Mouse (Mus musculus): Measurements from ENCODE around the gene Rfxank. TPM values are rescaled to one million over a fixed set of nuclear protein-coding genes. Genes with fewer than 3 reads are reported as not detected.

Rfxank gene
- polyA plus RNA-seq, 1 experiment from 2014 or later = 6.5 TPM

DNA sequence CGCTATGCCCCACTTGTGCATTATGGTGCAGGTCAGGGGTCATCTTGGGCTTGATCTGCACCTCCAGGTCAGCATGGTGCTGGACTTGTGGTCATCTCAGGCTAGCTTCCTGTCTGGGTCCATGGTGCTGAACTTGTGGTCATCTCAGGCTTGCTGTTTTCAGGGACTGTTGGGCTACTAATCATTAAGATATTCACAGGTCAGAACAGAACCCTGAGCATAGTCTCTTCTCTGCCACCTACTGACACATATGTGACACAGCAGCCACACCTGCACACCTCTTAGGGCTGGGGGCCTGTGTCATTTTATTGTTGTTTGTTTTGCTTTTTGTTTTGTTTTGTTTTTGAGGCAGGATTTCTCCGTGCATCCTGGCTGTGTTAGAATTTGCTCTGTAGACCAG lies 16.1 kb downstream of the Rfxank start:
- Histone ChIP-seq H3K4me3 (replicated peaks) (no peak overlapping the region), H3K27me3 (peaks cover 79% of the 10 kb centered on the region), H3K9ac (no peak overlapping the region), H3K36me3 (replicated peaks) (no peaks in the 10 kb centered on the region), H3K27ac (replicated peaks) (no peak overlapping the region), H3K4me2 (no peak overlapping the region), H3K4me1 (replicated peaks) (no peaks in the 10 kb centered on the region), H3K9me3 (replicated peaks) (no peaks in the 10 kb centered on the region)
- WGBS (ENCODE audit: insufficient replicate concordance) = 47% methylated on average over 2 of the region's 2 CpGs
- no peak for ATAC-seq (ENCODE audit: insufficient read depth)

DNA sequence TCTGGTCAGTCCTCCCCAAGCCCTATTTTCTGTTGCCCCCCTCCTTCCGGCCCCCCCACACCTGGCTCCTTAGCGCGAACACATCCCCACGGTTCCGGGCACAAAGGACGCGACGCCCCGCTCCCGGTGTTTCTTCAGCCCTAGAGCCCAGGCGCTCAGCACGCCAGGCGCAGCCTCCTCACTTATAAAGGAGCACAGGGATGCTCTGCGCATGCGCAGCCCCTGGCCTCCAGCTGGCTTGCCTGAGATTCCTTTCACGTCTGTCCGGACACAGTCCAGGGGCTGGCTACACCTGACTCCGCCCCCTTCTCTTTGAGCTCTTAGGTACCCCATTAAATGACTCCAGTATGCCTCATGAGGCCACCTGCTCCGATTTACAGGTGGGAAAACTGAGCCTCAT lies 18.3 kb downstream of the Rfxank start, which contains the start of gene Ncan:
Gene Ncan, minus strand, starts transcription at position 207 of the 400 bp plus-strand sequence.
- WGBS (ENCODE audit: insufficient replicate concordance) = 3% methylated on average over 19 of the region's 19 CpGs
- peaks cover 94% of the 10 kb centered on the region for H3K27me3 ChIP-seq
- no peak within 1 kb of the TSS for H3K27ac ChIP-seq (replicated peaks)
- no peaks in the 10 kb centered on the region for H3K4me1 ChIP-seq (replicated peaks)
- no peak for ATAC-seq (ENCODE audit: insufficient read depth)
- no peaks in the 10 kb centered on the region for H3K36me3 ChIP-seq (replicated peaks)
- no peak within 1 kb of the TSS for H3K4me3 ChIP-seq (replicated peaks)
- no peaks in the 10 kb centered on the region for H3K9me3 ChIP-seq (replicated peaks)
- no peak within 1 kb of the TSS for H3K4me2 ChIP-seq
- H3K9ac ChIP-seq = no peak within 1 kb of the TSS

- Histone ChIP-seq H3K36me3 (replicated peaks) (no peaks in the 10 kb centered on the region), H3K9me3 (replicated peaks) (no peaks in the 10 kb centered on the region), H3K27ac (replicated peaks) (no peak overlapping the region), H3K4me3 (replicated peaks) (no peak overlapping the region), H3K4me1 (replicated peaks) (no peaks in the 10 kb centered on the region), H3K27me3 (peaks cover 97% of the 10 kb centered on the region), H3K9ac (no peak overlapping the region), H3K4me2 (no peak overlapping the region)
- no peak for ATAC-seq (ENCODE audit: insufficient read depth)
- 9% methylated on average over 17 of the region's 17 CpGs for WGBS (ENCODE audit: insufficient replicate concordance)
Observed at GRCm38 (mm10) chr8:70118726-70119700, 19.9 kb downstream of the Rfxank start.

GRCm38 (mm10) chr8:70117611-70118010 lies 21.3 kb downstream of the Rfxank start:
- H3K4me1 ChIP-seq (replicated peaks) = no peaks in the 10 kb centered on the region
- H3K9me3 ChIP-seq (replicated peaks) = no peaks in the 10 kb centered on the region
- peaks cover 99% of the 10 kb centered on the region for H3K27me3 ChIP-seq
- no peaks in the 10 kb centered on the region for H3K36me3 ChIP-seq (replicated peaks)
- ATAC-seq (ENCODE audit: insufficient read depth) = no peak
- no peak overlapping the region for H3K4me2 ChIP-seq
- no peak overlapping the region for H3K4me3 ChIP-seq (replicated peaks)
- 3% methylated on average over 9 of the region's 9 CpGs for WGBS (ENCODE audit: insufficient replicate concordance)
- H3K9ac ChIP-seq = no peak overlapping the region
- H3K27ac ChIP-seq (replicated peaks) = no peak overlapping the region

DNA sequence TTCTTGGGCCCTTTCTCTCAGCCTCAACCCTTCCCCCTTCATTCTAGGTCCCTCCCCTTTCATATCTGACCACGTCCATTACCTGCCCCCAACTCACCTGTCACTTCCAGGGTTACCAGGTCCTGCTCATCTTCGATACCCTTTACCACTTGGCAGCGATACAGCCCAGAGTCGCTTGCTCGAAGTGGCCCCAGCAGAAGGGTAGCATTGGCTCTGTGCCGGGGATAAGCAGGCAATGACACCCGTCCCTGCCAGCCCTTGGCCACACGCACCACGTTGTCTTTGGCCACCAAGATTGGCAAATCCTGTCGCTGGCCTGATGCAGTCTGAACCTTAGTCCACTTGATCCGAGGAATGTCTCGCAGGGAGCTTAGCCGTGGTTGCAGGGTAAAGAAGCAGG lies 24.1 kb downstream of the Rfxank start:
- 53% methylated on average over 13 of the region's 13 CpGs for WGBS (ENCODE audit: insufficient replicate concordance)
- Histone ChIP-seq H3K27ac (replicated peaks) (no peak overlapping the region), H3K27me3 (peaks cover 99% of the 10 kb centered on the region), H3K9me3 (replicated peaks) (no peaks in the 10 kb centered on the region), H3K4me3 (replicated peaks) (no peak overlapping the region), H3K4me2 (no peak overlapping the region), H3K4me1 (replicated peaks) (no peaks in the 10 kb centered on the region), H3K9ac (no peak overlapping the region), H3K36me3 (replicated peaks) (no peaks in the 10 kb centered on the region)
- no peak for ATAC-seq (ENCODE audit: insufficient read depth)

DNA sequence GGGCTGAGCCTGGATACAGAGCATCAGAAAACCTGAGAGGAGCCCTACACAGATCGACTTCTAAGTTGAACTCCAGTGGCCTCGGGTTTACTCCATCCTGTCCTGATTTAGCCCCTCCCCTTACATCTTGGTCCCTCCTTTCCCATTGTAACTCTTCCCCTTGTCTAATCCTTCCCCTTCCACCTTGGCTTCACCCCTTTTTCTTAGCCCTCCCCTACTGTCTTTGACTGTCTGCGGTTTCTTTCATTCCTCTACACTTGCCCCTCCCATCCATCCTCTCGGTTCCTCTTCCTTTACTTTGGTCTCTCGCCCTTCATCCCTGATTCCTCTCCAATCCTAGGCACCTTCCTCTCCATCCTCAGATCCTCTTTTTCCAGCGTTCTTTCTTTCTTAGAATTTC lies 24.5 kb downstream of the Rfxank start:
- no peak for ATAC-seq (ENCODE audit: insufficient read depth)
- peaks cover 99% of the 10 kb centered on the region for H3K27me3 ChIP-seq
- H3K27ac ChIP-seq (replicated peaks) = no peak overlapping the region
- no peak overlapping the region for H3K4me3 ChIP-seq (replicated peaks)
- 14% methylated on average over 6 of the region's 6 CpGs for WGBS (ENCODE audit: insufficient replicate concordance)
- H3K36me3 ChIP-seq (replicated peaks) = no peaks in the 10 kb centered on the region
- no peaks in the 10 kb centered on the region for H3K9me3 ChIP-seq (replicated peaks)
- no peaks in the 10 kb centered on the region for H3K4me1 ChIP-seq (replicated peaks)
- H3K4me2 ChIP-seq = no peak overlapping the region
- H3K9ac ChIP-seq = no peak overlapping the region

DNA sequence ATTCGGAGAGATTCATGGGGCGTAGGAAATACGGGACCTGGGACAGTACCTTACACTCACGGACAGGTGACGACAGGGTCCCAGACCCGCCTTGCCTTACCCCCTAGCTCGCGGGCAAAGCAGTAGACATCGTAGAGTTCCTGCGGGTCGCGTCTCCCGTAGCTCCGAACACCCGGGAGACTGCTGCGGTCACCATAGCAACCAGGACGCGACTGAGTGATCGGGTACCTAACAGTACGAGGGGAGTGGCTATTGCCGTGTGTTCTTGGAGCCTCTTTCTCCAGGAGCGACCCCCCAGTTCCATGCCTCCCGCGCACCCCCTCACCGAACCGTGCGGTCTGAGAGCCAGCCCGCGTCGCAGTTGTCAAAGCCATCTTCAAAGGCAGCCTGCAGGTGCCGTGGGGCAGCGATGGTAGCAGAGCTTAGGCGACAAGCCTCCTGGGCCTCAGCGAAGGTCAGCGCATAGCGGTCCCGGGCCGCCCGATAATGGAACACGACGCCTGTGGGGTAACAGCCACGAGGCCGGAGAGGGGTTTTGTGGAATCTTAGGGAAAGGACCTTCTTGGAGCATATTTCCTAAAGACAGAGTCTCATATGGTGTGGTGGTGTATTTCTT lies 26.4 kb downstream of the Rfxank start:
- H3K9ac ChIP-seq = no peak overlapping the region
- no peak overlapping the region for H3K27ac ChIP-seq (replicated peaks)
- H3K4me2 ChIP-seq = no peak overlapping the region
- no peaks in the 10 kb centered on the region for H3K9me3 ChIP-seq (replicated peaks)
- H3K4me3 ChIP-seq (replicated peaks) = no peak overlapping the region
- H3K36me3 ChIP-seq (replicated peaks) = no peaks in the 10 kb centered on the region
- peaks cover 97% of the 10 kb centered on the region for H3K27me3 ChIP-seq
- no peak for ATAC-seq (ENCODE audit: insufficient read depth)
- H3K4me1 ChIP-seq (replicated peaks) = no peaks in the 10 kb centered on the region
- WGBS (ENCODE audit: insufficient replicate concordance) = 8% methylated on average over 43 of the region's 43 CpGs

DNA sequence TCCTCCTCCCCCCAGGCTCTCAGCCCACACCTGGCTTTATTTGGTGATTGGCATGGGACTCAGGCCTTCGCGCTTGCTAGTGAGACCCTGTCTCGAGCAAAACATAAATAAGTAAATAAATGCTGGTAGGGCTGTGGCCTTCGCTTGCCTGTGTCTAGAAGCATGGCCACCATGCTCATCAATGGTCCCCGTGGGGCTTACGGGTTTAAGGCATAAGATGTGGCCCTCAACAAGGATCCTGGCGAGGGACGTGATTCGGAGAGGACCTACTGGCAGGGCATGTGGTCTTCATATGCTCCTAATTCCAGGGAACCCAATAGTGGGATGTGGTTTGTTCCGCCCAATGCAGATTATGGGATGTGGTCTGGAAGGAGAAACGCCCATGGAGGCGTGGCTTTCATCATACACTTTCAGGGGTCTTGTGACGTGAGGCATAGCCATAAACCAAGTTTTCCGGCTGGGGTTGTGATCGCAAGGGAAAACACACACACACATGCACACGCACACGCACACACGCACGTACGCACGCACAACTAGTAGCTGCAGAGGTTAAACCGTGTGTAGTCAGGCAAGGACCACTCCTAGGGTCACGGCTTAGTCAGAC lies 27.7 kb downstream of the Rfxank start:
- Histone ChIP-seq H3K4me1 (replicated peaks) (no peaks in the 10 kb centered on the region), H3K4me2 (no peak overlapping the region), H3K27me3 (peaks cover 91% of the 10 kb centered on the region), H3K27ac (replicated peaks) (no peak overlapping the region), H3K9me3 (replicated peaks) (no peaks in the 10 kb centered on the region), H3K9ac (no peak overlapping the region), H3K36me3 (replicated peaks) (no peaks in the 10 kb centered on the region), H3K4me3 (replicated peaks) (no peak overlapping the region)
- 42% methylated on average over 23 of the region's 23 CpGs for WGBS (ENCODE audit: insufficient replicate concordance)
- no peak for ATAC-seq (ENCODE audit: insufficient read depth)

DNA sequence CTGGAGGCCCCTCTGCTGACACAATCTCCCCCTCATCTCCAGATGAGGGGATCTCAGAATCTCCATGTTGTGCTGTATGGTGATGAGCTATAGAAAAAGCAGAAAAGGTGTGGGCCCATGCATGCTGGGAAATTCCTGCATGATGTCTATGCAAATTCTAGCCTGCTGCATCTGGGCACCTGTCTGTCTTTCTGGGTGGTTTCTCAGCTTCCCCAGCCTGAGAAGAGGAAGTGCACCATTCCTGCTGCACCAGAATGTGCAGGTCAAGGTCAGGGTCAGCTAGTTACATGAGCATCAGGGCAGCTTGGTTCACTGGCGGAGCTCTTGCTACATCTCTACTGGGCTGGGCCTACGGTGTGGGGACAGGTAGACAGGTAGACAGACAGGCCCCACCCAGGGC lies 28.5 kb downstream of the Rfxank start:
- Histone ChIP-seq H3K4me1 (replicated peaks) (no peaks in the 10 kb centered on the region), H3K4me2 (no peak overlapping the region), H3K9ac (no peak overlapping the region), H3K36me3 (replicated peaks) (no peaks in the 10 kb centered on the region), H3K27me3 (peaks cover 83% of the 10 kb centered on the region), H3K9me3 (replicated peaks) (no peaks in the 10 kb centered on the region), H3K4me3 (replicated peaks) (no peak overlapping the region), H3K27ac (replicated peaks) (no peak overlapping the region)
- no peak for ATAC-seq (ENCODE audit: insufficient read depth)
- WGBS (ENCODE audit: insufficient replicate concordance) = 48% methylated on average over 2 of the region's 2 CpGs

GRCm38 (mm10) chr8:70104922-70105321 lies 34.0 kb downstream of the Rfxank start:
- no peak overlapping the region for H3K4me3 ChIP-seq (replicated peaks)
- no peaks in the 10 kb centered on the region for H3K9me3 ChIP-seq (replicated peaks)
- WGBS (ENCODE audit: insufficient replicate concordance) = 54% methylated on average over 7 of the region's 7 CpGs
- no peaks in the 10 kb centered on the region for H3K36me3 ChIP-seq (replicated peaks)
- H3K4me1 ChIP-seq (replicated peaks) = no peaks in the 10 kb centered on the region
- peaks cover 38% of the 10 kb centered on the region for H3K27me3 ChIP-seq
- no peak overlapping the region for H3K4me2 ChIP-seq
- no peak for ATAC-seq (ENCODE audit: insufficient read depth)
- no peak overlapping the region for H3K27ac ChIP-seq (replicated peaks)
- no peak overlapping the region for H3K9ac ChIP-seq

GRCm38 (mm10) chr8:70104506-70104905 lies 34.4 kb downstream of the Rfxank start:
- ATAC-seq (ENCODE audit: insufficient read depth) = no peak
- Histone ChIP-seq H3K27ac (replicated peaks) (no peak overlapping the region), H3K9ac (no peak overlapping the region), H3K4me2 (no peak overlapping the region), H3K4me3 (replicated peaks) (no peak overlapping the region), H3K9me3 (replicated peaks) (no peaks in the 10 kb centered on the region), H3K36me3 (replicated peaks) (no peaks in the 10 kb centered on the region), H3K4me1 (replicated peaks) (no peaks in the 10 kb centered on the region), H3K27me3 (peaks cover 36% of the 10 kb centered on the region)
- WGBS (ENCODE audit: insufficient replicate concordance) = 13% methylated on average over 6 of the region's 6 CpGs
